Mouse (Mus musculus) lung, postnatal 0 days (tissue): ENCODE measurements around the gene Mrpl4.

Source experiments
- CTCF ChIP-seq: IDR thresholded peaks from 2 replicates; pipeline ENCODE4 v1.5.1; 2016; ENCODE audit warnings: antibody characterized with exemption, mild to moderate bottlenecking
- EP300 ChIP-seq: IDR thresholded peaks from 2 replicates; pipeline ENCODE4 v1.6.1; 2016; ENCODE audit warnings: antibody characterized with exemption, mild to moderate bottlenecking, control low read depth

- TF ChIP-seq EP300 = no peak
- TF ChIP-seq CTCF = peak; percentile 61
These were observed 7.5 kb upstream of the Mrpl4 start for GRCm38 (mm10) chr9:20995069-20995468.
